Mouse (Mus musculus): Measurements from ENCODE around the gene Col24a1.

- no peak for TF ChIP-seq CTCF (IDR thresholded peaks at IDR 0.05; ENCODE audit: insufficient read depth, low read depth, low read length)
- no peak for TF ChIP-seq POLR2A (IDR thresholded peaks at IDR 0.05; ENCODE audit: insufficient read depth, low read depth, low read length)
Observed at GRCm38 (mm10) chr3:145353951-145354350, 61.7 kb downstream of the Col24a1 start.
